Mouse (Mus musculus): Measurements from ENCODE around the gene Napa. TPM values are rescaled to one million over a fixed set of nuclear protein-coding genes. Genes with fewer than 3 reads are reported as not detected.

Gene Napa
- polyA plus RNA-seq, 1 experiment from 2014 or later, result 105 TPM

GRCm38 (mm10) chr7:16061219-16062098, 36.8 kb upstream of the Napa start, which contains the start of gene Zfp541:
TSS of gene Zfp541 (plus strand) at chr7:16061814.
- TF ChIP-seq CTCF (IDR thresholded peaks at IDR 0.05; ENCODE audit: low read depth) (no peak), EP300 (IDR thresholded peaks at IDR 0.05; ENCODE audit: low read depth) (no peak)
- Histone ChIP-seq H3K4me2 (ENCODE audit: low read depth, low read length) (no peak within 1 kb of the TSS), H3K9me3 (ENCODE audit: low read length) (no peaks in the 10 kb centered on the region), H3K4me1 (ENCODE audit: insufficient read depth) (no peaks in the 10 kb centered on the region; the same call in 1 of the 2 replicates), H3K36me3 (replicated peaks; ENCODE audit: insufficient read depth, low read length) (no peaks in the 10 kb centered on the region), H3K4me3 (ENCODE audit: low read depth, low read length) (no peak within 1 kb of the TSS), H3K27ac (ENCODE audit: low read depth) (no peak within 1 kb of the TSS), H3K27me3 (ENCODE audit: insufficient read depth, low read length) (no peaks in the 10 kb centered on the region), H3K9ac (replicated peaks) (no peak within 1 kb of the TSS)
- DNase-seq (no peak), ATAC-seq (no peak)
- 61% methylated on average over 66 of the region's 80 CpGs for WGBS (ENCODE audit: insufficient replicate concordance)

- no peak overlapping the region for H3K9ac ChIP-seq (replicated peaks)
- ATAC-seq (no peak), DNase-seq (no peak)
- no peaks in the 10 kb centered on the region for H3K4me1 ChIP-seq (ENCODE audit: insufficient read depth)
- WGBS (ENCODE audit: insufficient replicate concordance), result 71% methylated on average over 15 of the region's 15 CpGs
- H3K27me3 ChIP-seq (ENCODE audit: insufficient read depth, low read length), result no peaks in the 10 kb centered on the region
- H3K9me3 ChIP-seq (ENCODE audit: low read length), result no peaks in the 10 kb centered on the region
- H3K4me3 ChIP-seq (ENCODE audit: low read depth, low read length), result no peak overlapping the region
- H3K27ac ChIP-seq (ENCODE audit: low read depth), result no peak overlapping the region
- H3K36me3 ChIP-seq (replicated peaks; ENCODE audit: insufficient read depth, low read length), result no peaks in the 10 kb centered on the region
- TF ChIP-seq CTCF (IDR thresholded peaks at IDR 0.05; ENCODE audit: low read depth) (no peak), EP300 (IDR thresholded peaks at IDR 0.05; ENCODE audit: low read depth) (no peak)
- H3K4me2 ChIP-seq (ENCODE audit: low read depth, low read length), result no peak overlapping the region
Measured at GRCm38 (mm10) chr7:16062099-16062420, 36.2 kb upstream of the Napa start.

GRCm38 (mm10) chr7:16063490-16063889, 34.8 kb upstream of the Napa start:
- TF ChIP-seq EP300 (IDR thresholded peaks at IDR 0.05; ENCODE audit: low read depth) (no peak), CTCF (IDR thresholded peaks at IDR 0.05; ENCODE audit: low read depth) (peak; percentile 67)
- DNase-seq (peak; percentile 24), ATAC-seq (no peak)

GRCm38 (mm10) chr7:16070846-16071245, 27.4 kb upstream of the Napa start:
- no peak for ATAC-seq
- no peak overlapping the region for H3K9ac ChIP-seq (replicated peaks)
- H3K9me3 ChIP-seq (ENCODE audit: low read length), result no peaks in the 10 kb centered on the region
- no peak overlapping the region for H3K4me3 ChIP-seq (ENCODE audit: low read depth, low read length)
- DNase-seq, result no peak
- no peak overlapping the region for H3K27ac ChIP-seq (ENCODE audit: low read depth)
- TF ChIP-seq EP300 (IDR thresholded peaks at IDR 0.05; ENCODE audit: low read depth) (no peak), CTCF (IDR thresholded peaks at IDR 0.05; ENCODE audit: low read depth) (no peak)
- no peaks in the 10 kb centered on the region for H3K27me3 ChIP-seq (ENCODE audit: insufficient read depth, low read length)
- no peaks in the 10 kb centered on the region for H3K36me3 ChIP-seq (replicated peaks; ENCODE audit: insufficient read depth, low read length)
- H3K4me1 ChIP-seq (ENCODE audit: insufficient read depth), result peaks cover 12% of the 10 kb centered on the region; the same call in 1 of the 2 replicates
- H3K4me2 ChIP-seq (ENCODE audit: low read depth, low read length), result no peak overlapping the region

More at GRCm38 (mm10) chr7:16063490-16063889, 34.8 kb upstream of the Napa start:
- no peak overlapping the region for H3K4me2 ChIP-seq (ENCODE audit: low read depth, low read length)
- H3K9ac ChIP-seq (replicated peaks), result no peak overlapping the region
- no peak overlapping the region for H3K4me3 ChIP-seq (ENCODE audit: low read depth, low read length)
- H3K4me1 ChIP-seq (ENCODE audit: insufficient read depth), result no peaks in the 10 kb centered on the region
- H3K9me3 ChIP-seq (ENCODE audit: low read length), result no peaks in the 10 kb centered on the region
- 33% methylated on average over 4 of the region's 4 CpGs for WGBS (ENCODE audit: insufficient replicate concordance)
- H3K27me3 ChIP-seq (ENCODE audit: insufficient read depth, low read length), result no peaks in the 10 kb centered on the region
- H3K36me3 ChIP-seq (replicated peaks; ENCODE audit: insufficient read depth, low read length), result no peaks in the 10 kb centered on the region
- no peak overlapping the region for H3K27ac ChIP-seq (ENCODE audit: low read depth)

GRCm38 (mm10) chr7:16071906-16072305, 26.4 kb upstream of the Napa start:
- peaks cover 12% of the 10 kb centered on the region; the same call in 1 of the 2 replicates for H3K4me1 ChIP-seq (ENCODE audit: insufficient read depth)
- WGBS (ENCODE audit: insufficient replicate concordance), result 68% methylated on average over 6 of the region's 6 CpGs
- TF ChIP-seq CTCF (IDR thresholded peaks at IDR 0.05; ENCODE audit: low read depth) (no peak), EP300 (IDR thresholded peaks at IDR 0.05; ENCODE audit: low read depth) (no peak)
- DNase-seq (no peak), ATAC-seq (peak; percentile 78)
- H3K4me2 ChIP-seq (ENCODE audit: low read depth, low read length), result no peak overlapping the region
- H3K36me3 ChIP-seq (replicated peaks; ENCODE audit: insufficient read depth, low read length), result no peaks in the 10 kb centered on the region
- H3K4me3 ChIP-seq (ENCODE audit: low read depth, low read length), result no peak overlapping the region
- H3K27ac ChIP-seq (ENCODE audit: low read depth), result no peak overlapping the region
- H3K9me3 ChIP-seq (ENCODE audit: low read length), result no peaks in the 10 kb centered on the region
- H3K9ac ChIP-seq (replicated peaks), result no peak overlapping the region
- no peaks in the 10 kb centered on the region for H3K27me3 ChIP-seq (ENCODE audit: insufficient read depth, low read length)

- no peak for TF ChIP-seq EP300 (IDR thresholded peaks at IDR 0.05; ENCODE audit: low read depth)
- no peak for TF ChIP-seq CTCF (IDR thresholded peaks at IDR 0.05; ENCODE audit: low read depth)
- Histone ChIP-seq H3K9me3 (ENCODE audit: low read length) (no peaks in the 10 kb centered on the region), H3K4me3 (ENCODE audit: low read depth, low read length) (no peak overlapping the region), H3K4me1 (ENCODE audit: insufficient read depth) (no peaks in the 10 kb centered on the region), H3K27ac (ENCODE audit: low read depth) (no peak overlapping the region), H3K4me2 (ENCODE audit: low read depth, low read length) (no peak overlapping the region), H3K9ac (replicated peaks) (no peak overlapping the region), H3K36me3 (replicated peaks; ENCODE audit: insufficient read depth, low read length) (no peaks in the 10 kb centered on the region), H3K27me3 (ENCODE audit: insufficient read depth, low read length) (no peaks in the 10 kb centered on the region)
- no peak for ATAC-seq
- WGBS (ENCODE audit: insufficient replicate concordance), result 45% methylated on average over 1 of the region's 1 CpGs
- no peak for DNase-seq
Measured at GRCm38 (mm10) chr7:16079947-16080346, 18.3 kb upstream of the Napa start.
